Mouse (Mus musculus) left cerebral cortex, adult 2 months (tissue): ENCODE data around the gene Tas2r126. TPM values are rescaled to one million over a fixed set of nuclear protein-coding genes. Genes with fewer than 3 reads are reported as not detected.
A peak's percentile ranks its signal among the peaks of the same experiment; 100 is the strongest.
"Not testable (repeated sequence)": the region's sequence is repeated elsewhere in the genome, so short reads cannot be mapped to it uniquely, and the experiment has no call there.

Experiments used
- DNase-seq, 2 experiments: peaks; one replicate each; pipeline ENCODE4 v3.0.0; 2021 to 2022; ENCODE audit warnings: low spot score in 2 of 2, mixed read lengths in 1 of 2; ENCODE audit errors: extremely low spot score in 1 of 2
- H3K27ac ChIP-seq: fragments of 200-600 bp; 2 replicates; pipeline ENCODE4 v1.8.1; 2022
- H3K4me3 ChIP-seq: fragments of 200-600 bp; 2 replicates; pipeline ENCODE4 v1.8.1; 2022
- CTCF ChIP-seq: fragments of 200-600 bp; IDR thresholded peaks from 2 replicates; pipeline ENCODE4 v1.8.1; 2022; ENCODE audit warnings: antibody characterized with exemption, mild to moderate bottlenecking, moderate library complexity
- intact Hi-C: fragments of 180-260 bp; cut with DNase I; formaldehyde crosslinking; loops from one replicate; pipeline ENCODE4 v1.15.1; 2025
- total RNA-seq, 2 experiments: library from RNA; stranded (reverse); gene quantifications; 2 replicates each; pipeline ENCODE4 v1.2.3; 2021

The Tas2r126 gene
- total RNA-seq, 2 experiments from 2014 or later: not detected

DNA sequence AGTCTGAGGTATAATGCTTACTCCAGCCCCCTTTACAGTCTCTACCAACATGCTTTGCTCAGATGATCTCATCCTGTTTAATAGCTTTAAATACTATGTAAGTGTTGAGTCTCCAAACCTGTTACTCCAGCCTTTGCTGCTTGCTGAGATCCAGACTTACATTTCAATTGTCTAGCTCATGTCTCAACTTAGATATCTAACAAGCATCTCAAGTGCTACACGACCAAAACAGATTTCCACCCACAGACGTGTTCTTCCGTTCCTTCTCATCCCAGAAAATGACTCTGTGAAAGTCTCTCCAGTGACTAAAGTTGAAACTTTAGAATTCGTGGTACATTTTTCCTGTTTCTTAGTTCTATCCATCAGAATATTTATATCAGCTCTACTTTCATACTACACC, 8.0 kb upstream of the Tas2r126 start:
- intact Hi-C loops: no loop called here
- DNase-seq: no peak
- no peak overlapping the region for H3K27ac ChIP-seq
- no peak for TF ChIP-seq CTCF
- H3K4me3 ChIP-seq: no peak overlapping the region

GRCm38 (mm10) chr6:42433554-42433953, 781 bp upstream of the Tas2r126 start:
- peak; percentile 5 for TF ChIP-seq CTCF
- intact Hi-C loops: no loop called here
- DNase-seq: no peak
- Histone ChIP-seq H3K4me3 (no peak overlapping the region), H3K27ac (no peak overlapping the region)

DNA sequence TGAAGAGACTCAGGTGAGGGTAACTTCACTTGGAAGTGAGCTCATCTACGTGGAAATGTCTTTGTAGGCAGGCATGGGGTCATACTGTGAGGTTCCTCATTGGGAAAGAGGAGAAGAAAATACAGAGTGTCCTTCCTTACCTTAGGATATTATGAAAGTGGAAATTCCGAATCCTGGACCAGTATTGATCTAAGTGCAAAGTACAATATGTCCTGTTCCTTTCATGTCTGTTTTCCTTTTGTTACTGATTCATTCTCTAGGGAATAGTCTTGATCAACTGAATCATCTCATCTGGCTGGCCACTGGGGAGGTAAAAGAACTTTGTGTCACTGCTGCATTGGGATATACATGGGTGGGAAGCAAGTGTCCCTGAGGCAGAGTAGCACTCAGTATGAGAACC, 1.2 kb downstream of the Tas2r126 start:
- Histone ChIP-seq H3K4me3 (no peak overlapping the region), H3K27ac (no peak overlapping the region)
- TF ChIP-seq CTCF: no peak
- DNase-seq: no peak
- intact Hi-C loops: no loop called here

DNA sequence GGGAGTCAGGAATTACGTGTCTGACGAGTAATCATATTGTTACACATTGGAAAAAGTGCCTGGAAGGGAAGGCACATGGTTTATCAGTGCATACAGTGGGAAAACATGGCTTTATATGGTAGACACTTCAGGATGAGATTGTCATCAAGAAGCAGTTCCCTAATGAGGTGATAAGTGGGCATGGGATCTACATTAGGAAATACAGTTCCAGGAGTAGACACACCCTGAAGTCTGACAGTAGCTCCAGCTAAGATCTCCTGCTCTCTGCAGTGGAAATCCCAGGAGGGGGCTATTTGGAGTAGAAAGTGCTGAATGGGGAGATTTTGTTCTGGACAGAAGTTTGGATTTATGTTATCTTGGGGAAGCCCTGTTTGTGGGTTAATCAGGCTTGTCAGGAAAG, 7.1 kb downstream of the Tas2r126 start:
- no peak overlapping the region for H3K4me3 ChIP-seq
- intact Hi-C loops: no loop called here
- TF ChIP-seq CTCF: no peak

GRCm38 (mm10) chr6:42444491-42444890, 10.2 kb downstream of the Tas2r126 start:
- Histone ChIP-seq H3K27ac (no peak overlapping the region), H3K4me3 (no peak overlapping the region)
- no peak for TF ChIP-seq CTCF
- no peak for DNase-seq
- intact Hi-C loops: no loop called here

More for the DNA sequence above, 7.1 kb downstream of the Tas2r126 start:
- no peak overlapping the region for H3K27ac ChIP-seq
- DNase-seq: no peak

DNA sequence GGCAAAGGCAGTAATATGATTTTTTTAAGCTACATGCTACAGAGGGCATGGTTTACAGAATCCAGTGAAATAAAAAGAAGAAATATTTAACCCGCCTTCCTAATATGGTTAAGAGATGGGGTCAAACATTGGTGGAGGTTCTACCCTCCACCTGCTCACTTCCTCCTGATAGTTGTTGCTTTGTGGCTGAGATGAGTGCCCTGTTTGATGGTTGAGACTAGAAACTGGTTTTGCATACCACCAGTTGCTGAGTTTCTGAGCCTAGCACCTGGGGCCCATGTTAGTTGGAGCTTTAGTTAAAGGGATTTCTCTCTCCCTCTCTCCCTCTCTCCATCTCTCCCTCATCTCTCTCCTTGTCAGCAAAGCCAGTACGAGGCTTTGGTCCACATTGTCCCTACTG, 13.0 kb downstream of the Tas2r126 start:
- Histone ChIP-seq H3K27ac (no peak overlapping the region), H3K4me3 (no peak overlapping the region)
- intact Hi-C loops: no loop called here
- no peak for TF ChIP-seq CTCF
- no peak for DNase-seq

- intact Hi-C loops: no loop called here
- DNase-seq: no peak
- Histone ChIP-seq H3K4me3 (no peak within 1 kb of the TSS), H3K27ac (no peak within 1 kb of the TSS)
- TF ChIP-seq CTCF: no peak
These were observed 30.8 kb downstream of the Tas2r126 start, which contains the start of gene Olfr458 for GRCm38 (mm10) chr6:42465096-42465495. TSS of gene Olfr458 (minus strand) at chr6:42465196.

DNA sequence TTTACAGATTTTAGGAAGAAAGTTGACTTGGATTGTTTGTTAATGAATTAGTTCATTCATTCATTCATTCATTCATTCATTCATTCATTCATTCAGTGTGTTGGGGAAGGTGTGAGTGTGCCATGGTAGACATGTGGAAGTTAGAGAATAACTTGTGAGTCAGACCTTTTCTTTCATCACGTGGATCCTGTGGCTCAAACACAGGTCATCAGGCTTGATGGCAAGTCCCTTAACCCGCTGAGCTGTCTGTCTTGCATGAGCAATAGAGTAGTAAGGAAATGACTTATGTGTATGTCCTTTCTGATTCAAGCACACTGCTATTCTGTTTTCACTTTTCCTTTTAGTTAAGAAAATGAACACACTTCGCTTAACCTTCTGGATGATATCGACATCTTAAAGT, 36.2 kb downstream of the Tas2r126 start:
- Histone ChIP-seq H3K27ac (no peak overlapping the region), H3K4me3 (no peak overlapping the region)
- no peak for TF ChIP-seq CTCF
- no peak for DNase-seq
- intact Hi-C loops: no loop called here

DNA sequence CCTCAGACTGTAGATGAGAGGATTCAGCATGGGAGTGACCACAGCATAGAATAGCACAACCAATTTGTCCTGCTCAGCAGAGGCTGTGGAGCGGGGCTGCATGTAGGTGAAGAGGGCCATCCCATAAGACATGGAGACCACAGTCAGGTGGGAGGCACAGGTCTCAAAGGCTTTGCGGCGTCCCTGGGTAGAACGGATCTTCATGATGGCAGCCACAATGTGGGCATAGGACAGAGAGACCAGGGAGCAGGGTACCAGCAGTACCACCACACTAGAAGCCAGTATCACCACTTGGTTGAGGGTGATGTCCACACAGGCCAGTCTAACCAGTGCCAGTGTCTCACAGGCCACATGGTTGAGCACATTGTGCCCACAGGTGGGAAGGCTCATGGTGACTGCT, 37.0 kb downstream of the Tas2r126 start:
- intact Hi-C loops, H3K27ac ChIP-seq, H3K4me3 ChIP-seq, DNase-seq: not testable (repeated sequence)

DNA sequence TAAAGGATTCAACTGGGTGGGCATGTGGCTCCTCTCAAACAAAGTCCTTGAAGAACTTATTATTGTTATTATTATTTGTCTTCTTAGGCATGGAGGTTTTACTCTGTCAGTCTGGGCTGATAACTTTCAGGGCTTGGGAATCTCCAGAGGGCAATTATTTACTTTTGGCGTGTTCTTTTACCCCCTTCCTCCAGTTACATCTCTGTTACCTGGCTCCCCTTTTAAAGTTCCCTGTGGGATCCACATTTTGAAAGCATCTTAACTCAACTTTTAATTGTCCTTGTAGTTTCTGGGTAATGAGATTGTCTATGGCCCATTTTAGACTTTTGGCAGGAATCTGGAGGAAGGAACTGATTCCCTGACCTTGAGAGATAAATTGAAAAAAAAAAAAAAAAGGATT, 41.9 kb downstream of the Tas2r126 start, which contains the start of gene Olfr457:
TSS of gene Olfr457 (minus strand) at position 101 of the 400 bp plus-strand sequence.
- H3K27ac ChIP-seq: no peak within 1 kb of the TSS
- H3K4me3 ChIP-seq: no peak within 1 kb of the TSS
- no peak for TF ChIP-seq CTCF
- intact Hi-C loops: no loop called here
- DNase-seq: no peak

- no peak overlapping the region for H3K4me3 ChIP-seq
- TF ChIP-seq CTCF: no peak
- H3K27ac ChIP-seq: no peak overlapping the region
- no peak for DNase-seq
- intact Hi-C loops: no loop called here
These were observed 50.3 kb downstream of the Tas2r126 start for GRCm38 (mm10) chr6:42484633-42485032.

Other genes starting within 250 kb of the Tas2r126 start
- gene Tas2r144, start 219.2 kb upstream of the Tas2r126 start, total RNA-seq: not detected
- gene Gstk1, start 188.6 kb upstream of the Tas2r126 start, total RNA-seq: 10 to 100 TPM in 1 of 2 experiments, 1 to 10 TPM in 1; 9.0 to 10.0 TPM
- gene Tmem139, start 172.6 kb upstream of the Tas2r126 start, total RNA-seq: not detected
- 10 to 100 TPM; 19.7 to 28.1 TPM for gene Casp2, start 169.6 kb upstream of the Tas2r126 start, total RNA-seq
- 1 to 10 TPM; 5.3 to 6.4 TPM for gene Clcn1, start 147.8 kb upstream of the Tas2r126 start, total RNA-seq
- gene Fam131b, start 109.9 kb upstream of the Tas2r126 start, total RNA-seq: 100 to 1,000 TPM; 111 TPM
- 10 to 100 TPM; 47.6 to 47.8 TPM for gene Zyx, start 84.9 kb upstream of the Tas2r126 start, total RNA-seq
- under 1 TPM; 0.12 to 0.29 TPM for gene Epha1, start 61.3 kb upstream of the Tas2r126 start, total RNA-seq
- gene Tas2r143, start 34.3 kb upstream of the Tas2r126 start, total RNA-seq: not detected
- not detected for gene Tas2r135, start 29.1 kb upstream of the Tas2r126 start, total RNA-seq
- gene Olfr458, start 30.7 kb downstream of the Tas2r126 start, total RNA-seq: not detected
- not detected for gene Olfr457, start 41.8 kb downstream of the Tas2r126 start, total RNA-seq
- not detected for gene Olfr456, start 52.7 kb downstream of the Tas2r126 start, total RNA-seq
- gene Olfr455, start 113.1 kb downstream of the Tas2r126 start, total RNA-seq: not detected
- gene Tcaf3, start 163.2 kb downstream of the Tas2r126 start, total RNA-seq: not detected
- under 1 TPM; 0.68 to 0.84 TPM for gene Tcaf2, start 210.7 kb downstream of the Tas2r126 start, total RNA-seq